Mouse (Mus musculus) liver, embryonic 14.5 days (tissue): ENCODE data around the gene Aftph. TPM values are rescaled to one million over a fixed set of nuclear protein-coding genes. Genes with fewer than 3 reads are reported as not detected.
A peak's percentile ranks its signal among the peaks of the same experiment; 100 is the strongest.

Experiments
- ATAC-seq: fragments of 200-750 bp; cut with Nextera tagmentation; 2 replicates; pipeline ENCODE4 v1.8.0; 2017; ENCODE audit warnings: moderate number of reproducible peaks, mild to moderate bottlenecking, moderate library complexity; ENCODE audit not compliant: insufficient read depth
- DNase-seq, 3 experiments: peaks; one replicate each; pipeline ENCODE4 v3.0.0-alpha.2; 2012 to 2013; ENCODE audit warnings: low read depth in 3 of 3, low spot score in 3 of 3
- H3K27ac ChIP-seq: fragments of 300-500 bp; sonication (generic); 2 replicates; pipeline ENCODE4 v1.5.1; 2014; ENCODE audit warnings: moderate library complexity, mild to moderate bottlenecking, control low read depth, inconsistent platforms
- H3K27me3 ChIP-seq: fragments of 300-500 bp; sonication (generic); 2 replicates; pipeline ENCODE4 v1.6.1; 2014; ENCODE audit warnings: mild to moderate bottlenecking, low read length, moderate library complexity; ENCODE audit not compliant: control insufficient read depth, insufficient read depth
- H3K36me3 ChIP-seq: fragments of 300-500 bp; sonication (generic); replicated peaks from 2 replicates; pipeline ENCODE4 v1.6.1; 2014; ENCODE audit warnings: low read depth; ENCODE audit not compliant: control insufficient read depth, insufficient read depth
- H3K4me1 ChIP-seq, 2 experiments: fragments of 200-500 bp in 1 of 2; fragments of 300-500 bp in 1 of 2; sonication (generic) in 1 of 2; replicated peaks; 2 replicates each; pipeline ENCODE4 v1.6.1; 2012 to 2014; ENCODE audit warnings: antibody characterized with exemption in 1 of 2, inconsistent platforms in 1 of 2, low read length in 1 of 2; ENCODE audit not compliant: control insufficient read depth in 2 of 2, insufficient read depth in 2 of 2
- H3K4me2 ChIP-seq: fragments of 300-500 bp; sonication (generic); 2 replicates; pipeline ENCODE4 v1.6.1; 2014; ENCODE audit warnings: low read depth, mild to moderate bottlenecking, control low read depth, moderate library complexity
- H3K4me3 ChIP-seq, 2 experiments: fragments of 200-500 bp in 1 of 2; fragments of 300-500 bp in 1 of 2; sonication (generic) in 1 of 2; 2 replicates each; pipeline ENCODE4 v1.5.1; 2012 to 2014; ENCODE audit warnings: low read depth in 2 of 2, low read length in 2 of 2, mild to moderate bottlenecking in 2 of 2, control low read depth in 1 of 2, inconsistent platforms in 1 of 2, moderate library complexity in 1 of 2; ENCODE audit not compliant: insufficient read depth in 1 of 2
- H3K9ac ChIP-seq: fragments of 300-500 bp; sonication (generic); replicated peaks from 2 replicates; pipeline ENCODE4 v1.6.1; 2014; ENCODE audit warnings: mild to moderate bottlenecking, control low read depth, moderate library complexity
- H3K9me3 ChIP-seq: fragments of 300-500 bp; sonication (generic); 2 replicates; pipeline ENCODE4 v1.6.1; 2016; ENCODE audit warnings: low read length, mixed read lengths; ENCODE audit not compliant: control insufficient read depth
- CTCF ChIP-seq: IDR thresholded peaks from 2 replicates; pipeline ENCODE4 v1.5.1; 2016; ENCODE audit warnings: antibody characterized with exemption, low read depth, control low read depth
- EP300 ChIP-seq: IDR thresholded peaks from 2 replicates; pipeline ENCODE4 v1.6.1; 2016; ENCODE audit warnings: antibody characterized with exemption, low read depth
- WGBS: fragments of 180-500 bp; shearing (Covaris S2); extraction: QIAGEN DNeasy Blood & Tissue Kit; methylation state at CpG from one replicate; pipeline ENCODE4 v1.1.7; 2014; ENCODE audit not compliant: insufficient replicate concordance; 5-methylcytosine and 5-hydroxymethylcytosine counted together
- polyA plus RNA-seq, 2 experiments: library from polyadenylated mRNA; depleted of rRNA in 1 of 2; stranded (reverse) in 1 of 2; unstranded in 1 of 2; fragments of >200 nt; fragmentation: Nextera tagmentation in 1 of 2; extraction: Ambion mirVana in 1 of 2; gene quantifications; 2 replicates each; pipeline versions ENCODE4 v1.2.1 to v1.2.3; 2012 to 2014

Aftph gene
- polyA plus RNA-seq, 2 experiments, result 10.4 to 17.2 TPM

- Histone ChIP-seq H3K4me3 (no peak overlapping the region), H3K27ac (no peak overlapping the region), H3K4me1 (peaks cover 0 to 16% of the 10 kb centered on the region in 2 experiments; a peak in 2 of 4 replicates), H3K9me3 (no peaks in the 10 kb centered on the region), H3K9ac (no peak overlapping the region), H3K36me3 (no peaks in the 10 kb centered on the region), H3K27me3 (no peaks in the 10 kb centered on the region), H3K4me2 (no peak overlapping the region)
- DNase-seq (no peak), ATAC-seq (no peak)
- WGBS, result 74% methylated on average over 3 of the region's 3 CpGs
- TF ChIP-seq CTCF (no peak), EP300 (no peak)
Observed at GRCm38 (mm10) chr11:20659094-20659493, 82.3 kb downstream of the Aftph start.

- 23% methylated on average over 10 of the region's 10 CpGs for WGBS
- DNase-seq, result no peak
- ATAC-seq, result no peak
- no peak for TF ChIP-seq EP300
- TF ChIP-seq CTCF, result no peak
- H3K4me2 ChIP-seq, result no peak overlapping the region; the same call in 1 of the 2 replicates
- no peaks in the 10 kb centered on the region for H3K27me3 ChIP-seq
- H3K9ac ChIP-seq, result no peak overlapping the region
- H3K36me3 ChIP-seq, result peaks cover 2% of the 10 kb centered on the region; the same call in 1 of the 2 replicates
- no peak overlapping the region for H3K4me3 ChIP-seq
- no peak overlapping the region for H3K27ac ChIP-seq
- peaks cover 0 to 18% of the 10 kb centered on the region in 2 experiments; a peak in 2 of 4 replicates for H3K4me1 ChIP-seq
- no peaks in the 10 kb centered on the region for H3K9me3 ChIP-seq
Observed at GRCm38 (mm10) chr11:20656711-20657057, 84.7 kb downstream of the Aftph start.

DNA sequence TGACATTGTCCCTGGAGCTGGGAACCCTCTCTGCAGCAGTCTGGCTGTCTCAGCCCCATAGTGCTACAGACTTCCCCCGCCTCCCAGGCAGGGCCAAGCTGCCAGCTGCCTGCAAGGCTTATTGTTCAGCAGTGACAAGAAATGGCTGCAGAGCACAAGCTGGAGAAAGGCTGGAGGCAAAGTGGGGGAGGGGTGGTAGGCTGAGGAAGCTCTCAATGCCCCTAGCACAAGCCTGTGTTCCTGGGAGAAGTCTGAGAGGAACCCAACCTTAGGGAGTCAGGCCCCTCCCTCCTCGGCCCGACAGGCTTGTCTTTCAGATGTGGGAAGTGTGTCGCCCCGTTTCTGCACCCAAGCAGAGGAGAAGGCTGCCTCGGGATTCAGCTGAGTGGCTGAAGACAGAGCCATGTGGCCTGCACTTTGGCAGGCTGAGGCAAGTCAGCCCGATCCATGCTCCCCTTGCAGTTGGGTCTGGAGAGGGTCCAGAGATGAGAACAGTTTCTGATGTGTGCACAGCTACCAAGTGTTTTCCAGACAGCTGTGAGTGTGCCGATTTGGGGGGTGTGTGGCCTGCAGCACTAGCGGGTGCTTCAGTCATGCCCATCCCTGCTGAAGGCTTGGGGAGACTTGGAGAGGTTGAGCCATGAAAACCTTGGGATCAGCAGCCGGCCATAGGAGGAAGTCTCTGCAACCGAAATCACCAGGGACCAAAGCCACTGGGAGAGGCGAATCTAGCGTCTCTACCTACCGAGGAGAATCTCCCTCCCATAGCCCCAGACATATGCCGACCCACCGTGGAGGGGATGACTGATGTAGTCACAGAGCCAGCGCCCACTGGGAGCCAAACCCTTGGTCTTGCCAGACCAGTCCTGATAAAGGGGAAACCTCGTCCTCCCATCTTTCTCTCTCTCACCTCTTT lies 85.3 kb downstream of the Aftph start:
- H3K9me3 ChIP-seq, result no peaks in the 10 kb centered on the region
- no peaks in the 10 kb centered on the region for H3K27me3 ChIP-seq
- WGBS, result 21% methylated on average over 18 of the region's 18 CpGs
- no peak overlapping the region for H3K4me3 ChIP-seq
- DNase-seq, result no peak
- H3K9ac ChIP-seq, result no peak overlapping the region
- TF ChIP-seq EP300, result no peak
- no peak for TF ChIP-seq CTCF
- peaks cover 0 to 16% of the 10 kb centered on the region in 2 experiments; a peak in 2 of 4 replicates for H3K4me1 ChIP-seq
- peaks cover 2% of the 10 kb centered on the region; the same call in 1 of the 2 replicates for H3K36me3 ChIP-seq
- H3K27ac ChIP-seq, result no peak overlapping the region
- peak overlapping the region; percentile 22 for H3K4me2 ChIP-seq
- peak; percentile 22; the same call in 1 of the 2 replicates for ATAC-seq

DNA sequence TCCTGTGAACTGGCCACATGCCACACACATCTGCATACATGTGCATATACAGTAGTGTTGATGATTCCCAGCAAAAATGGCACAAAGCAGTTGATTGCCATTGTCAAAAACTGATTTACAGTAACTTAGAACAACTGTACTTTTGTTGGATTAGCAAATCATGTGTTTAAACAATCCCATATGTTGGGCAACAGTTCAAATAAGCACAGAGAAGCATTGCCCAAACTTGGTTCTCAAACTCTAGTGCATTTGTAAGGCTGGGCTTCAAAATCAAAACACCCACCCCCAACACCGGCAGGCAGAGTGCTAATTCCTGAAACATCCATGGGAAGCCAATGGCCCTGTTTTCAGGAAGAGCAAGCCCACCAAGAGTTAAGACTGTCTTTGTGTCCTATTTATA lies 90.2 kb downstream of the Aftph start:
- Histone ChIP-seq H3K27ac (no peak overlapping the region), H3K4me2 (no peak overlapping the region), H3K9me3 (no peaks in the 10 kb centered on the region), H3K4me3 (no peak overlapping the region), H3K36me3 (peaks cover 23% of the 10 kb centered on the region), H3K9ac (no peak overlapping the region), H3K4me1 (peaks cover 0 to 17% of the 10 kb centered on the region in 2 experiments; a peak in 2 of 4 replicates), H3K27me3 (no peaks in the 10 kb centered on the region)
- ATAC-seq (no peak), DNase-seq (no peak)
- TF ChIP-seq EP300 (no peak), CTCF (no peak)
- 73% methylated on average over 1 of the region's 1 CpGs for WGBS

- Histone ChIP-seq H3K4me1 (peaks cover 0 to 11% of the 10 kb centered on the region in 2 experiments; a peak in 1 of 4 replicates), H3K9ac (no peak overlapping the region), H3K27ac (no peak overlapping the region), H3K27me3 (no peaks in the 10 kb centered on the region), H3K4me3 (no peak overlapping the region), H3K9me3 (no peaks in the 10 kb centered on the region), H3K36me3 (peaks cover 23% of the 10 kb centered on the region), H3K4me2 (no peak overlapping the region)
- DNase-seq, result no peak
- TF ChIP-seq CTCF (no peak), EP300 (no peak)
- WGBS, result 83% methylated on average over 17 of the region's 17 CpGs
- ATAC-seq, result no peak
Observed at GRCm38 (mm10) chr11:20650006-20650639, 91.3 kb downstream of the Aftph start.
